Mouse (Mus musculus) heart, postnatal 0 days (tissue): ENCODE results near the gene Tbx4.

Experiments used
- CTCF ChIP-seq: IDR thresholded peaks from 2 replicates; pipeline ENCODE4 v1.5.1; 2016; ENCODE audit warnings: antibody characterized with exemption, control low read depth, low read depth
- EP300 ChIP-seq: IDR thresholded peaks from 2 replicates; pipeline ENCODE4 v1.6.1; 2016; ENCODE audit warnings: antibody characterized with exemption, low read depth

DNA sequence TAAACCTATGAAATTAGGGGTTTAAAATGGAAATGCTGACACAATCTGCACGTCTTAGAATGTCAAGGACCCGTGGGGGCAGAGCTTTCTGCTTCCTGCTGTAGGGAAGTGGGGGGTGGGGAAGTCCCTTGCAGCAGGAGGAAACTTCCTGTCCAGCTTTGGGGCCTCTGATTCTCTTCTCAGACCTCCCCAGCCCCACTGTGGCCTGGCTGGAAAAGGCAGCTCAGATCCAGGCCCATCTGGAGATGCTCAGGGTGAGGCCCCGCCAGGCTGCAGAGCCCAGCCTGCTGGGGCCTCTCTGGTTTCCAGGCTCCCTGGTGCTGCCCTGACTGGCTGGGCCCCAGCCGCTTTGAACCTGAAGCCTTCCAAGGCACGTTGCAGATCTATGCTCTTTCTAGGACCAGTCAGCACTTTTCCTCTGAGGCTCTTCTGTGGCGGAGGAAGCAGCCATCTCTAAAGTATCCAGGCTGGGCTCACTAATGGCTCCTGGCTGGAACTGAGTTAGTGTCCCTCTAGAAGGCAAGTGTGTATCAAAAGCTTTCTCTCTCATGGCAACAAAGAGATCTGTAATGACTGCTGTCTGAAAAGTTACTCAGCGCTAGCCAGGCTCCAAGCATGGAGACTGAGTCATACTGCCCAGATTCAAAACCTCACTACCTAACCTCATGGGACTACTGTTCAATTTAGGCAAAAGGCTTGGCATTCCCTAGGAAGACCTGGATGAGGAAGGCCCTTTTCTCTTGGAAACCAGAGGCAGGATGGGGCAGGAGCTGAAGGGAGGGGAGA, 55.8 kb downstream of the Tbx4 start:
- TF ChIP-seq CTCF (no peak), EP300 (no peak)
